Mouse (Mus musculus): ENCODE data around the gene Foxn3. TPM values are rescaled to one million over a fixed set of nuclear protein-coding genes. Genes with fewer than 3 reads are reported as not detected.
"Not testable (repeated sequence)": the region's sequence is repeated elsewhere in the genome, so short reads cannot be mapped to it uniquely, and the experiment has no call there.

Foxn3 gene
- polyA plus RNA-seq, 1 experiment from 2014 or later = 90.2 TPM

DNA sequence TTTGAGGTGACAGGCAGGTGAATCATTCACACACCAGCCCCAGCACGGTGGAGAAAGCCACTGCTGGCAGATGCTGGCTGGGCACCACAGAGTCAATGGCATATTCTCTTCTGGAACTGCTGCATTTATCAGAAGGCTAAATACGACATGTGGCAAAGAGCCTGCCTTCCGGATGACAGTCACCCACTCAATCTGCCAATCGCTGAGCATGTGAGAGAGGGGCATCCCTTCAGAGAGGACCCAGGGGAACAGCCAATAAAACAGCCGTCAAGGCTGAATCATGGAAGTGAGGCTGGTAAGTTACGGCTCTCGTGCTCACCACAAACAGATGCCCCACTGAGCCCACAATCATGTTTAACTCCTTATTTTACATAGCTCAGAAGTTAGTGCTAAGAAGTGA lies 366.4 kb downstream of the Foxn3 start:
- no peaks in the 10 kb centered on the region for H3K27me3 ChIP-seq
- H3K9me3 ChIP-seq (replicated peaks) = no peaks in the 10 kb centered on the region
- 61% methylated on average over 7 of the region's 7 CpGs for WGBS
- no peak overlapping the region for H3K4me2 ChIP-seq (replicated peaks)
- no peak for ATAC-seq (ENCODE audit: low FRiP score)
- H3K27ac ChIP-seq = no peak overlapping the region
- H3K9ac ChIP-seq = no peak overlapping the region
- peaks cover 7% of the 10 kb centered on the region; the same call in 1 of the 2 replicates for H3K36me3 ChIP-seq
- H3K4me1 ChIP-seq = peaks cover 10% of the 10 kb centered on the region; the same call in 1 of the 2 replicates
- H3K4me3 ChIP-seq = no peak overlapping the region

DNA sequence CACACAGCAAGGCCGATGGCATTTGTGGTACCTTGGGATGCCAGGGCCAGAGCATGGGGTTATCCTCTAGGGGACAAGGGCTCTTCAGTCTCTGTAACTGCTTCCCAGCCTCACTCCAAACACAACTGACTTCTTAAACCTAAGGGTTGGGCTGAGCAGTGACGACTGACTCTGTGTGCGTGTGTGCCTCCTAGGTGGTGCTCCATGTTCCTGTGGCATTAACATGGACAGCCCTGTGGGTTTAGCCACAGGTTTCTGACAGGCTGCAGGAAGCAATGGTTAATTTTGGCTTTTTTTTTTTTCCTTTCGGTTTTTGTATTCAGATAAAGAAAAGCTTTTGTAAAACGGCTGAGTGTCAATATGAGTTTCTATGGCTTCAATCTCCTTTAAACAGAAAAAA lies 367.7 kb downstream of the Foxn3 start:
- no peak overlapping the region for H3K4me2 ChIP-seq (replicated peaks)
- no peaks in the 10 kb centered on the region for H3K9me3 ChIP-seq (replicated peaks)
- H3K36me3 ChIP-seq = peaks cover 7% of the 10 kb centered on the region; the same call in 1 of the 2 replicates
- no peak overlapping the region for H3K27ac ChIP-seq
- H3K4me1 ChIP-seq = peaks cover 10% of the 10 kb centered on the region; the same call in 1 of the 2 replicates
- WGBS = 84% methylated on average over 5 of the region's 5 CpGs
- no peak overlapping the region for H3K4me3 ChIP-seq
- no peaks in the 10 kb centered on the region for H3K27me3 ChIP-seq
- H3K9ac ChIP-seq = no peak overlapping the region
- no peak for ATAC-seq (ENCODE audit: low FRiP score)

DNA sequence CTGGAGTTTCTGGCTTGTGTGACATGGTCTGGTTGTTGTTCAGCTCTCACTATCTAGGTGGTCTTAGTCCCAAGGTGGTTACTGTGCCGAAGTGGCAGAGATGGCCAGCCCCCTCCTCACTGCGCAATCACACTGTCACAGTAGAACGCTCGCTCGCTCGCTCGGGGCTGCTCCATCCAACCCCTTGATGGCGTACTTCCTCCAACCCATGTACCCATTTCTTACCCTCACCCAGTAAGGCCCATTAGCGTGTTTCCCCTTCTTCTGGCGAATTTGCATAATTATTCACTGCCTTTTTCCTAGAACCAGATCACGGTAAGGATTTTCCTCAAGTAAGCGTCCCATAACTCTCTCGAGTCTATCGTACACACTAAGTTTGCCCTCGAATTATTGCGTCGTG lies 369.3 kb downstream of the Foxn3 start:
- 93% methylated on average over 17 of the region's 17 CpGs for WGBS
- peaks cover 10% of the 10 kb centered on the region; the same call in 1 of the 2 replicates for H3K4me1 ChIP-seq
- H3K27ac ChIP-seq; H3K4me2 ChIP-seq (replicated peaks); H3K36me3 ChIP-seq; H3K4me3 ChIP-seq; H3K27me3 ChIP-seq; ATAC-seq (ENCODE audit: low FRiP score); H3K9me3 ChIP-seq (replicated peaks); H3K9ac ChIP-seq: not testable (repeated sequence)

DNA sequence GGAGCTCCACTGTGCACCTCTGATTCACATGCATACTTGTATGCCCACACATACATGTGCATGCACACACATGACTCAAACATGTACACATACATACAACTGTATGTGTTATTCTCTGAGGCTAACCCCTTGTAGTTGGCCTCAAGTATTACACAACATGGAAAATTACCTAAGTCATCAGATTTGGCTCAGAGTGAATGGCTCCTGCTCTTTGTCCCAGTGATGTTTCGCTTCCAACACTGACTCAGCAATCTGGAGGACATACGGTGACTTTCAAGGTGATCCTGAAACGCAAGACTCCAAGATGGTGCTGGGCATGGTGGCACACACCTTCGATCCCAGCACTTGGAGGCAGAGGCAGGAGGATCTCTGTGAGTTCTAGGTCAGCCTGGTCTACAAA lies 375.7 kb downstream of the Foxn3 start:
- Histone ChIP-seq H3K4me2 (replicated peaks) (no peak overlapping the region), H3K27ac (no peak overlapping the region), H3K9me3 (replicated peaks) (no peaks in the 10 kb centered on the region), H3K9ac (no peak overlapping the region), H3K4me1 (0 out of 2 replicates have a peak, but pooled peaks cover 5% of the 10 kb centered on the region), H3K4me3 (no peak overlapping the region), H3K27me3 (no peaks in the 10 kb centered on the region), H3K36me3 (peaks cover 2% of the 10 kb centered on the region; the same call in 1 of the 2 replicates)
- ATAC-seq (ENCODE audit: low FRiP score) = no peak
- WGBS = 92% methylated on average over 4 of the region's 4 CpGs

DNA sequence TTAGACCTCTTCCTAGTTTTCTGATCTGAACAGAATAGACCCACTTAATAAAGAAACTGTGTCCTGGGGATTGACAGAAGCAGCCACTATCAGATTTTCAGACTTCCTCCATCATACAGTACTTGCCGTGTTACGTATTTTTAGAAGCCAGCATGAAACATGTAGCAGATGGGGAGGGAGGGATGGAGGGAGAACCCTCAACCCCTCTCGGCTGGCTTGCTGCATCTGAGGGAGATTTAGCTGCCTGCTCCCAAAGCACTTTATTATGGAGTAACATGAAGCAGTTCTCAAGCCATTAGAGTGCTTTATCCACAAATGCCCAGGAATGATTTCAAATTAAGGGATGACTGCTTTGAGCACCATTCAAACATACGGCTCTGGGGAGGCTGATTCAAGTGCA lies 377.1 kb downstream of the Foxn3 start:
- Histone ChIP-seq H3K36me3 (peaks cover 2% of the 10 kb centered on the region; the same call in 1 of the 2 replicates), H3K27ac (no peak overlapping the region), H3K4me2 (replicated peaks) (no peak overlapping the region), H3K4me3 (no peak overlapping the region), H3K4me1 (0 out of 2 replicates have a peak, but pooled peaks cover 5% of the 10 kb centered on the region), H3K9ac (no peak overlapping the region), H3K9me3 (replicated peaks) (no peaks in the 10 kb centered on the region), H3K27me3 (no peaks in the 10 kb centered on the region)
- 54% methylated on average over 4 of the region's 4 CpGs for WGBS
- no peak for ATAC-seq (ENCODE audit: low FRiP score)

DNA sequence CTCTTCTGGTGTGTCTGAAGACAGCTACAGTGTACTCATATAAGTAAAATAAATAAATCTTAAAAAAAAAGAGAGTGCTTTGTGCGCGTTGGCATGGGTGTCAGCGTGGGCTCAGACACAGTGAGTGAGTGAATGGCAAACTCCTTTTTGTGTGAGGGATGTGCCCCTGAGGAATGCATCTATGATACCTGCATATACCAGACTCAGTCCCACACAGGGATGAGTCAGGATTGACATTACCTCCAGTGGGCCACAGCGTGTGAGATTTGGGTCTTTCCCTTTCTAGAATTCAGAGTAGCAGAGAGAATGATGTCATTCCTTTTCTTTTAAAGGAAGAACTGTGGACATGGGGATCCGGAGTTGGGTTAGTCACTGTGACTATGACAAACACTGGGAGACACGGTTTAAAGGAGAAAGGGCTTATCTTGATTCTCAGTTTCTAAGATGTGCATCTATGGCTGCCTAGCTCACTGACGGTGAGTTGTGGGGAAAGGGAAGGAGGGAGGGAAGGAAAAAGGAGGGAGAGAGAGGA lies 380.1 kb downstream of the Foxn3 start:
- H3K27me3 ChIP-seq = no peaks in the 10 kb centered on the region
- H3K4me2 ChIP-seq (replicated peaks) = no peak overlapping the region
- 86% methylated on average over 7 of the region's 7 CpGs for WGBS
- ATAC-seq (ENCODE audit: low FRiP score) = no peak
- H3K27ac ChIP-seq = no peak overlapping the region
- no peak overlapping the region for H3K4me3 ChIP-seq
- H3K9me3 ChIP-seq (replicated peaks) = 0 out of 2 replicates have a peak, but pooled peaks cover 3% of the 10 kb centered on the region
- 0 out of 2 replicates have a peak, but pooled peaks cover 5% of the 10 kb centered on the region for H3K4me1 ChIP-seq
- no peak overlapping the region for H3K9ac ChIP-seq
- H3K36me3 ChIP-seq = no peaks in the 10 kb centered on the region

DNA sequence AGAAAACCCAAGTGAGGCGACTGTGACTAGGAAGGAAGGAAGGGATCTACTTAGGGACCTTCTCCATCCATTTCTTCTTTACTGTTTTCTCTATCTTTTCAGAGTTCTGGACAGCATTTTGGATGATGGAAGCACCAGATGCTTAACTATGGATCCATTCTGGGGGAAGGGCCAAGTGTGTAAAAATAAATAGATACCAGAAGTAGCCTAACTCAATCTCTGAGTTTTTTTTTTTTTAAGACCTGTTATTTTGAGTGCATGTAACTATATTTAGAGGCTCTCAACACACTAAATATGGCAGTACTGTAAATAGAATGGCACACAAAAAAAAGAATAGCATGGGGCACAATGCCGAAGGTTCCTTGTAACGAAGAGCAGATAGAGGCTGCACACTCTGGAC lies 381.0 kb downstream of the Foxn3 start:
- H3K4me3 ChIP-seq = no peak overlapping the region
- no peak for ATAC-seq (ENCODE audit: low FRiP score)
- H3K36me3 ChIP-seq = no peaks in the 10 kb centered on the region

DNA sequence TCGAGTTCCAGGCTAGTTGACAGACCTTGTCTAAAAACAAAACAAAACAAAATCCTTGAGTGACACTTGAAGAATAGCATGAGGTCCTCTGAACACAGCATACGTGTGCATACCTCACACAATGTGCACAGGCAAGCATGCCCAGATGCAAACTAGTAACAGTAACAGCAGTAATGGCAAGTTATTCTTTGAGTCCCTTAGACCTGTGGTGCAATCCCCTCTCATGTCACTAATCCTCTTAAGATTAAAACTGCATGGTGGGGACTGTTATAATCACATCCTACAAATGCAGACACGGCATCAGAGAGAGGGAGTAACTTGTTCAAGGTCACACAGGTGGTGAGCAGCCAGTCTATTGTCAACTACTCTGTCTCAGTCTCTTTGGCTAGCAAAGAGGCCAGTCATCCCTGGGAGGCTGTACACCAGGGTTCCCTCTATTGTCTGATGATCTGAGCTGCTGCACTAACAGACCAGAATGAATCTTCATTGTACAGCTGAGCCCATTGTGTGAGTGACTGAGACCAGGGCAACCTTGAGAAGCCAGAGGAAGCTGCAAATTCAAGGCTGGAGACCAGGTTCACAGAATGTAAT lies 383.1 kb downstream of the Foxn3 start:
- Histone ChIP-seq H3K27ac (no peak overlapping the region), H3K4me3 (no peak overlapping the region), H3K9ac (no peak overlapping the region), H3K4me2 (replicated peaks) (no peak overlapping the region), H3K27me3 (no peaks in the 10 kb centered on the region), H3K4me1 (no peaks in the 10 kb centered on the region), H3K36me3 (no peaks in the 10 kb centered on the region), H3K9me3 (replicated peaks) (0 out of 2 replicates have a peak, but pooled peaks cover 3% of the 10 kb centered on the region)
- 65% methylated on average over 3 of the region's 3 CpGs for WGBS
- ATAC-seq (ENCODE audit: low FRiP score) = no peak

More for the DNA sequence above, 381.0 kb downstream of the Foxn3 start:
- Histone ChIP-seq H3K9me3 (replicated peaks) (0 out of 2 replicates have a peak, but pooled peaks cover 3% of the 10 kb centered on the region), H3K27me3 (no peaks in the 10 kb centered on the region), H3K4me1 (0 out of 2 replicates have a peak, but pooled peaks cover 5% of the 10 kb centered on the region), H3K9ac (no peak overlapping the region), H3K27ac (no peak overlapping the region), H3K4me2 (replicated peaks) (no peak overlapping the region)
- 89% methylated on average over 3 of the region's 3 CpGs for WGBS

DNA sequence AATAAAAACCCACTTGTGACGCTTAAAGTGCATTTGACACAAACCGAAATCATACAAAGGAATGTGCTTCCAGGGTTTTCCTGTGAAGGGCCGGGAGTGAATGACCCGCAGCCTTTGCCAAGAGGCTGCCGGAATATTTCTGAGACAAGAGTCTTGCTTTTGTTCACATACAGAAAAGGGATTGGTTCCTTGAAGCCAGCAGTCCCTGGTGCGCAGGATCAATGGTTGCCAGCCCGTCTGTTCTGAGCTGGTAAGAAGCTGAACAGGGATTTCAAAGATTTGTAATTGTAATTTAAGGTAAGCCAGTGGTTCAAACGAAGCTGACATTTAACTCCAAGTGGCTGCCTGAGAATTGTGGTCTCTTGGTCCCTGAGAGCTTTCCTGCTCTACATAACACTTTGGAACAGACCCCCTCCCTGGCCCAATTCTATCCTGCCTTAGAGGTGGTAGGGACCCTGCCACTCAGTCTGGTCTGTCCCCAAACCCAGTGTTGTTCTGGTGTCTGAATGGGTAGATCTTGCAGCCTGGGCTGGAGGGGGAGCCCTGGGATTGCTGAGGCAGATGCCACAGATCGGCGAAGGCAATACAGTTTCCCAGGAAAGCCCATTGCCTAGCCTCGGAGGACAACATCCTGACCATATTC lies 388.3 kb downstream of the Foxn3 start:
- 0 out of 2 replicates have a peak, but pooled peaks cover 6% of the 10 kb centered on the region for H3K9me3 ChIP-seq (replicated peaks)
- no peak overlapping the region for H3K4me3 ChIP-seq
- no peaks in the 10 kb centered on the region for H3K27me3 ChIP-seq
- no peak overlapping the region for H3K27ac ChIP-seq
- 59% methylated on average over 11 of the region's 11 CpGs for WGBS
- H3K36me3 ChIP-seq = no peaks in the 10 kb centered on the region
- H3K9ac ChIP-seq = no peak overlapping the region
- no peak overlapping the region for H3K4me2 ChIP-seq (replicated peaks)
- no peak for ATAC-seq (ENCODE audit: low FRiP score)
- no peaks in the 10 kb centered on the region for H3K4me1 ChIP-seq

DNA sequence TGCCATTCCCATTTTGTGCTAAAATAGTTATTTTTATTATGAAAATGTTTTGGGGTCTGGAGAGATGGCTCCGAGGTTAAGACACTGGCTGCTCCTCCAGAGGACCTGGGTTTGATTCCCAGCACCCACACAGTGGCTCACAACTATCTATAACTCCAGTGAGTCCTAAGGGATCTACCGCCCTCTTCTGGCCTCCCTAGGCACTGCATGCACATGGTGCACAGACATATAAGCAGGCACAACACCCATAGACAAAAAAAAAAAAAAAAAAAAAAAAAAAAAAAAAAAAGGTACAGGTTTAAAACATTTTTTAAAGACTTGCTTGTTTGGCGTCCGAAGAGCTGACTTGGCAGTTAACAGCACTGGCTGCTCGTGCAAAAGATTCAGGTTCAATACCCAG lies 391.2 kb downstream of the Foxn3 start:
- Histone ChIP-seq H3K36me3 (no peaks in the 10 kb centered on the region), H3K27ac (no peak overlapping the region), H3K9ac (no peak overlapping the region), H3K4me1 (no peaks in the 10 kb centered on the region), H3K4me2 (replicated peaks) (no peak overlapping the region), H3K4me3 (no peak overlapping the region), H3K27me3 (no peaks in the 10 kb centered on the region), H3K9me3 (replicated peaks) (0 out of 2 replicates have a peak, but pooled peaks cover 3% of the 10 kb centered on the region)
- no peak for ATAC-seq (ENCODE audit: low FRiP score)
- WGBS = 81% methylated on average over 5 of the region's 5 CpGs

DNA sequence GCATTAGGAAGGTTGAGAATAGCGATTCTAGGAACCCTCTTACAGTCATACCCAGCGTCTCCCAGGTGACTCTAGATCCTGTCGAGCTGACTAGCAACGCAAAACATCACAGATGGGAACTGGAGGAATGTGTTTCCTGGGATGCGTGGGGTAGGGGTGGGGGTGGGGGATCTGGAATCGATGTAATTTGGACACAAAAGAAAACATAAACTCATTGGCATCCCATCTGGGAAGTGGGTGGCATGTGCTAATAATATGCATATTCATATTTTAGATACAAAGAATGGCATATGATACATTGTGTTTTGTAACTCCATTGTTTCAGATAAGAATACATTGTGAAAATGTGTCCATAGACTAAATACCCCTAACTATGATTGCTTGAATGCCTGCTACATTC lies 393.5 kb downstream of the Foxn3 start:
- Histone ChIP-seq H3K27me3 (no peaks in the 10 kb centered on the region), H3K4me3 (no peak overlapping the region), H3K4me2 (replicated peaks) (no peak overlapping the region), H3K36me3 (no peaks in the 10 kb centered on the region), H3K9ac (no peak overlapping the region), H3K9me3 (replicated peaks) (0 out of 2 replicates have a peak, but pooled peaks cover 3% of the 10 kb centered on the region), H3K4me1 (no peaks in the 10 kb centered on the region), H3K27ac (no peak overlapping the region)
- no peak for ATAC-seq (ENCODE audit: low FRiP score)
- 87% methylated on average over 6 of the region's 6 CpGs for WGBS

DNA sequence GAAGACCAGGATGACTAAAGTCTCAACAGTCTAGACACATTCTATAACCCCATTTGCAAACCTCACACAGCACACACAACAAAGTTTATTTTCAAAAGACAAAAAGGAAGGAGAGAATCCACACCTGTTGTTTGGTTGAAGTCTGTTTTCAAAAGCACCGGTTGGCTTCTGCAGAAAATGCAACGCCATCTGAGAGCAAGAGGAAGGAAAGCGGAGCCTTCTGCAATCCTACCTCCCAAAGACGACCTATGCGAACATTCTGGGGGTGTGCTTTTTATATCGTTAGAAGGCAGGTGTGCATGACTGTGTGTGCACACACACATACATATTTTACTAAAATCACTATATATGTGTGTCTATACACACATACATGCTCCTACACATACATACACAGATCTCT lies 397.3 kb downstream of the Foxn3 start:
- Histone ChIP-seq H3K27me3 (no peaks in the 10 kb centered on the region), H3K27ac (no peak overlapping the region), H3K4me3 (no peak overlapping the region), H3K4me2 (replicated peaks) (no peak overlapping the region), H3K36me3 (no peaks in the 10 kb centered on the region), H3K9me3 (replicated peaks) (no peaks in the 10 kb centered on the region), H3K9ac (no peak overlapping the region), H3K4me1 (peaks cover 14% of the 10 kb centered on the region)
- no peak for ATAC-seq (ENCODE audit: low FRiP score)
- WGBS = 94% methylated on average over 6 of the region's 6 CpGs

All from hindbrain, embryonic 12.5 days (tissue).